Mouse (Mus musculus) heart, postnatal 0 days (tissue): ENCODE data around the gene Grm3.

ENCODE experiments used
- CTCF ChIP-seq: IDR thresholded peaks from 2 replicates; pipeline ENCODE4 v1.5.1; 2016; ENCODE audit warnings: antibody characterized with exemption, control low read depth, low read depth
- EP300 ChIP-seq: IDR thresholded peaks from 2 replicates; pipeline ENCODE4 v1.6.1; 2016; ENCODE audit warnings: antibody characterized with exemption, low read depth

GRCm38 (mm10) chr5:9716295-9716694 is 8.7 kb downstream of the Grm3 start:
- TF ChIP-seq CTCF (no peak), EP300 (no peak)
